Mouse (Mus musculus) embryonic facial prominence, embryonic 11.5 days (tissue): ENCODE data around the gene Mcpt4. TPM values are rescaled to one million over a fixed set of nuclear protein-coding genes. Genes with fewer than 3 reads are reported as not detected.
"Not testable (repeated sequence)": the region's sequence is repeated elsewhere in the genome, so short reads cannot be mapped to it uniquely, and the experiment has no call there.

Experiments
- ATAC-seq: fragments of 200-750 bp; cut with Nextera tagmentation; replicated peaks from 2 replicates; pipeline ENCODE4 v1.8.0; 2017; ENCODE audit warnings: low read depth; ENCODE audit not compliant: insufficient number of reproducible peaks, low FRiP score, low TSS enrichment
- DNase-seq: peaks from one replicate; pipeline ENCODE4 v3.0.0-alpha.2; 2015; ENCODE audit warnings: low spot score
- H3K27ac ChIP-seq: fragments of 300-500 bp; sonication (generic); replicated peaks from 2 replicates; pipeline ENCODE4 v1.5.1; 2014; ENCODE audit warnings: mild to moderate bottlenecking, low read depth, low read length, control low read depth
- H3K27me3 ChIP-seq: fragments of 300-500 bp; sonication (generic); 2 replicates; pipeline ENCODE4 v1.6.1; 2014; ENCODE audit warnings: mild to moderate bottlenecking, low read length, moderate library complexity, mixed read lengths; ENCODE audit not compliant: control insufficient read depth, insufficient read depth
- H3K36me3 ChIP-seq: fragments of 300-500 bp; sonication (generic); replicated peaks from 2 replicates; pipeline ENCODE4 v1.6.1; 2014; ENCODE audit warnings: low read depth, mild to moderate bottlenecking, low read length, moderate library complexity, mixed read lengths; ENCODE audit not compliant: control insufficient read depth, insufficient read depth
- H3K4me1 ChIP-seq: fragments of 300-500 bp; sonication (generic); 2 replicates; pipeline ENCODE4 v1.6.1; 2014; ENCODE audit warnings: low read length, mixed read lengths; ENCODE audit not compliant: control insufficient read depth, insufficient read depth
- H3K4me2 ChIP-seq: fragments of 300-500 bp; sonication (generic); 2 replicates; pipeline ENCODE4 v1.6.1; 2014; ENCODE audit warnings: low read depth, mild to moderate bottlenecking, control low read depth, low read length, moderate library complexity
- H3K4me3 ChIP-seq: fragments of 300-500 bp; sonication (generic); 2 replicates; pipeline ENCODE4 v1.5.1; 2014; ENCODE audit warnings: low read depth, low read length, control low read depth
- H3K9ac ChIP-seq: fragments of 300-500 bp; sonication (generic); replicated peaks from 2 replicates; pipeline ENCODE4 v1.6.1; 2014; ENCODE audit warnings: mild to moderate bottlenecking, control low read depth, low read length
- H3K9me3 ChIP-seq: fragments of 300-500 bp; sonication (generic); replicated peaks from 2 replicates; pipeline ENCODE4 v1.6.1; 2016; ENCODE audit warnings: mild to moderate bottlenecking, low read length, inconsistent platforms, mixed read lengths; ENCODE audit not compliant: control insufficient read depth
- WGBS: fragments of 180-500 bp; shearing (Covaris S2); extraction: QIAGEN DNeasy Blood & Tissue Kit; methylation state at CpG from one replicate; pipeline ENCODE4 v1.1.7; 2014; 5-methylcytosine and 5-hydroxymethylcytosine counted together
- polyA plus RNA-seq: library from polyadenylated mRNA; unstranded; fragments of >200 nt; fragmentation: Nextera tagmentation; extraction: Ambion mirVana; gene quantifications from 2 replicates; pipeline ENCODE4 v1.2.1, GENCODE M21; 2014

Mcpt4 gene
- polyA plus RNA-seq = not detected in 2 replicates

DNA sequence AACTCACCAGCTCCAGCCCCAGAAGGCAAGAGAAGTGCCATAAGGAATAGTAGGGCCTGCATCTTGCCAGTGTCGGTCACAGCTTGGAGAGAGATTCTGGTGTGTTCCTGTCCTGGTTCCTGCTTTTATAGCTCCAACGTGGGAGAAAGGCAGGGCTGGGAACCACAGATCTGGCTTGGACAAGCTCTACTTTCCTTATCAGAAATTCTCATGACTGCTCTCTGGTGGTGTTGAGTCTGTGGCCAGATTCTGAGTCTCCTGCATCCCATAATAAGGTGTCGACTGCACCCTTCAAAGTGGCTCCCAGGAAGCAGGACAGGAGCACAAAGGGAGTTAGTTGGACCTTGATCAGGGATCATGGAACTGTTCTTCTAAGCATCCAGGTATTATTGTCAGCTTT is at the start of gene Mcpt4:
Gene Mcpt4, minus strand, starts transcription at position 101 of the 400 bp plus-strand sequence.
- not testable (repeated sequence) for ATAC-seq, H3K4me3 ChIP-seq, H3K36me3 ChIP-seq, H3K9me3 ChIP-seq, H3K27me3 ChIP-seq, H3K9ac ChIP-seq, H3K27ac ChIP-seq, DNase-seq, H3K4me1 ChIP-seq, H3K4me2 ChIP-seq
- WGBS = 79% methylated on average over 3 of the region's 3 CpGs

DNA sequence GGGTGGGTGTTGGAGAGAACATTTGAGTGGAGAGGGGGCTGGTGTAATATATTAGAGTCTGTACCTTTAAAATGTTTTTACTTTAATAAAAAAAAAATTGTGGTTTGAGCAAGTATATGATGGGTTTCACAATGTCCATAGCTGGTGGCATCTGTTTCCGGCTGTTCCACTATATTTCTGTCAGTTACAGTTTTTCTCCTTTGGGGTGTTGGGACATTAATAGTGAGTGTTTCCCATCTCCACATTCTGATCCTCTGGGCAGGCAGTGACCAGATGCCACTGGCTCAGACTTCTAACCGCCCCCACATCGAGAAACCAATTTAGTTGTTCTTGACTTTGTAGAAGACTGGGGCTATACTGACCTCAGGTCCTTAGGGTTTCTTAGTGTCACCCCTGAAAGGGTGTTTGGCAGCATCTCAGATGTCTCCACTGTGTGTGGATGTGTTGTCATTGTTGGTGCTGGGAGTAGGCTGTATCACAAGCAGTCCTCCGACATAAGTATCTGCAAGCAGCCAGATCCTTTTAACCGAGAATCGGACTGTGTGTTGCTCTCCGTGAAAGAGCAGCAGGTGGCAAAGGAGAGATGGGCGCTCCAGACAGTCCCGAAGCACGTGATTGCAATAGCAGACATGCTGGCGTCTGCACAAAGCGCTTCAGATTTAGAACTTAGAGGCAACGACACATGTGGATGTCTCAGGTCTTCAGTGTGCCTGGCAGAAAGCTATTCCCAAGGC is 43.5 kb upstream of the Mcpt4 start:
- H3K36me3 ChIP-seq = no peaks in the 10 kb centered on the region
- no peak overlapping the region for H3K4me2 ChIP-seq
- no peak overlapping the region for H3K27ac ChIP-seq
- DNase-seq (no peak), ATAC-seq (no peak)
- no peaks in the 10 kb centered on the region; the same call in 1 of the 2 replicates for H3K9me3 ChIP-seq
- no peaks in the 10 kb centered on the region for H3K27me3 ChIP-seq
- H3K9ac ChIP-seq = no peak overlapping the region
- H3K4me3 ChIP-seq = no peak overlapping the region
- 83% methylated on average over 13 of the region's 13 CpGs for WGBS
- H3K4me1 ChIP-seq = no peaks in the 10 kb centered on the region

DNA sequence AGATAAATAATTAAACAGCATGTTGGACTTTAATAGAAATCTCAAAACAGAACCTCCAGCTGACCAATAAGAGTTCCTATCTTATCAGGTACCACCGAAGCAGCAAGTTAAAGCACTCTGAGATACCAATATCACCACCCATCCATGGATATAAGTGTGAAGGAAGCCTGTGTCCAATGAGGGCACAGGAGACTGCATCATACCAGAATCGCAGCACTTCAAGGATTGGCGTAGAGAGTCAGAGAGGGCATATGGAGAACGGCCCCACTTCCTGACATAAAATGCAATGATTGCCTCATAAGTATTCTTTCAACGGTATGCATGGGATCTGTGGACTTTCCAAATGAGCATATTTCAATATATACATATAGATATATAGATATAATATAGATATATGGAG is 42.9 kb upstream of the Mcpt4 start:
- ATAC-seq (no peak), DNase-seq (no peak)
- Histone ChIP-seq H3K27me3 (no peaks in the 10 kb centered on the region), H3K9ac (no peak overlapping the region), H3K4me1 (no peaks in the 10 kb centered on the region), H3K4me2 (no peak overlapping the region), H3K27ac (no peak overlapping the region), H3K4me3 (no peak overlapping the region), H3K36me3 (no peaks in the 10 kb centered on the region), H3K9me3 (no peaks in the 10 kb centered on the region; the same call in 1 of the 2 replicates)
- 86% methylated on average over 5 of the region's 5 CpGs for WGBS

DNA sequence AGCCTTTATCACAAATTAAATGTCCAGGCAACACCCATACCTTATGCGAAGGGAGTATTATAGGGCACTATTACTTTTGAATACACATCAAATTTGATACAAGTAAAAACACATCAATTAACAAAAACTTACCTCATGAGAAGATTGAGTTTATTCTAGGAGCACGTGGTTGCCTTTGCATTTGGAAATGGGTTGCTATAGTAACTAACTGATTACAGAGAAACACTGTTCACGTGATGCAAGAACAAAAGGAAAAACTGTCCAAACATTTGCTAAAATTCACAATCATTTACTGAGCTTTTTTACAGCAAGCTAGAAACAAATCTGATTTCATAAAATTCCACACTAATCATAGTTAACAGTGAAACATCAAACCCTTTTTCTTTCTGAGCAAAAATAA is 41.3 kb upstream of the Mcpt4 start:
- 70% methylated on average over 3 of the region's 3 CpGs for WGBS
- no peaks in the 10 kb centered on the region for H3K4me1 ChIP-seq
- H3K27me3 ChIP-seq = no peaks in the 10 kb centered on the region
- no peak overlapping the region for H3K9ac ChIP-seq
- H3K9me3 ChIP-seq = no peaks in the 10 kb centered on the region; the same call in 1 of the 2 replicates
- no peak for DNase-seq
- H3K36me3 ChIP-seq = no peaks in the 10 kb centered on the region
- no peak for ATAC-seq
- H3K27ac ChIP-seq = no peak overlapping the region
- H3K4me3 ChIP-seq = no peak overlapping the region
- H3K4me2 ChIP-seq = no peak overlapping the region

DNA sequence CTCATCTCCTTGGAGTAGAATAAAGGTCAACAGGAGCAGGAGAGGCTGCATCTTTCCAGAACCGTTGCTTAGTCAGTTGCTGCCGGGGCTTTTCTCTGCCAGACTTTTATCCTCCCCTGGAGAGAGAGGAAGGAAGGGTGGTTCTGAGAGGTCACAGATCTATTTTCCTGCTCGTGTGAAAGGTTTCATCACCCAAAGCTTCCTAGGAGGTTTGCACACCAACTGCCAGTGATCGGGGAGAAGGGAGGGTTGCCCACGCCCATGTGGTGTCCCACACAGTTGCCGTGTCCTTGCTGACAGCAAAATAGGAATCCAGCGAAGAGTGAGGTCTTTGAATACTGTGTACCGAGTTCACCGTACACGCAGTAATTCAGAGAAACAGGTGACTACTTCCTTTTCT is 40.3 kb upstream of the Mcpt4 start, which contains the start of gene Ctsg:
Gene Ctsg, minus strand, starts transcription at position 189 of the 400 bp plus-strand sequence.
- Histone ChIP-seq H3K4me2 (no peak within 1 kb of the TSS), H3K4me3 (no peak within 1 kb of the TSS), H3K9me3 (no peaks in the 10 kb centered on the region; the same call in 1 of the 2 replicates), H3K27ac (no peak within 1 kb of the TSS), H3K4me1 (no peaks in the 10 kb centered on the region), H3K9ac (no peak within 1 kb of the TSS), H3K27me3 (no peaks in the 10 kb centered on the region), H3K36me3 (no peaks in the 10 kb centered on the region)
- ATAC-seq (no peak), DNase-seq (no peak)
- WGBS = 78% methylated on average over 10 of the region's 10 CpGs

DNA sequence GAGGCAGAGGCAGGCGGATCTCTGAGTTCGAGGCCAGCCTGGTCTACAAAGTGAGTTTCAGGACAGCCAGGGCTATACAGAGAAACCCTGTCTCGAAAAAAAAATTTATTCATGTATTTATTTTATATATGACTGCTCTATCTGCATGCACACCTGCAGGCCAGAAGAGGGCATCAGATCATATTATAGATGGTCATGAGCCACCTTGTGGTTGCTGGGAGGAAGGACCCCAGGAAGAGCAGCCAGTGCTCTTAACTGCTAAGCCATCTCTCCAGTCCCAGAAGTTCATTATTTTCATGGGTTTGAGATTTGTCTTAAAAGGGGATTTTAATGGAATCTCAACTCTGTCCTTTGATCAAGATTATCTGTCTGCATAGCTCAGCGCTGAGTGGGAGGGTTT is 36.8 kb upstream of the Mcpt4 start:
- ATAC-seq (no peak), DNase-seq (peak; percentile 35)
- H3K27me3 ChIP-seq = no peaks in the 10 kb centered on the region
- no peaks in the 10 kb centered on the region; the same call in 1 of the 2 replicates for H3K9me3 ChIP-seq
- H3K9ac ChIP-seq = no peak overlapping the region
- H3K36me3 ChIP-seq = no peaks in the 10 kb centered on the region
- no peaks in the 10 kb centered on the region for H3K4me1 ChIP-seq
- H3K27ac ChIP-seq = no peak overlapping the region
- WGBS = 72% methylated on average over 4 of the region's 4 CpGs
- no peak overlapping the region for H3K4me2 ChIP-seq
- no peak overlapping the region for H3K4me3 ChIP-seq

DNA sequence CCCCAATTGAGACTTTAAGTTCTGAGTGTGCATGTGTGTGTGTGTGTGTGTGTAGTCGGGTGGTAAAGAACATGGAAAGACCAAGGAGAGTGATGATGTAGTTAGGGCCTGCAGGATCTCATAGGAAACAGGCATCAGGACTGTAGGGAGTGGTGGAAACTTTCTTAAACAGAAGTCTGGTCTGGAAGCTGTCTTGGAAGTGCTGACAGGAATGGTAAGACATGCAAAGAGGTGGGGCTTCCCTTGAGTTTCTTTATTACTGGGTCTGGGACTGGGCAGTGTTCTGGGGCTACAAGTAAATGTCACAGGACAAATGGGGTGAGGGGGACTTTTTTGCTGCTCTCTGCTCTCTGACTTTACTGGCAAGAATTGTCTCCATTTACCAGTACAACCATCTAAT is 35.5 kb upstream of the Mcpt4 start:
- Histone ChIP-seq H3K9ac (no peak overlapping the region), H3K36me3 (no peaks in the 10 kb centered on the region), H3K27me3 (no peaks in the 10 kb centered on the region), H3K27ac (no peak overlapping the region), H3K4me3 (no peak overlapping the region), H3K4me2 (no peak overlapping the region), H3K9me3 (no peaks in the 10 kb centered on the region; the same call in 1 of the 2 replicates), H3K4me1 (no peaks in the 10 kb centered on the region)
- DNase-seq (no peak), ATAC-seq (no peak)
- WGBS = 86% methylated on average over 1 of the region's 1 CpGs

DNA sequence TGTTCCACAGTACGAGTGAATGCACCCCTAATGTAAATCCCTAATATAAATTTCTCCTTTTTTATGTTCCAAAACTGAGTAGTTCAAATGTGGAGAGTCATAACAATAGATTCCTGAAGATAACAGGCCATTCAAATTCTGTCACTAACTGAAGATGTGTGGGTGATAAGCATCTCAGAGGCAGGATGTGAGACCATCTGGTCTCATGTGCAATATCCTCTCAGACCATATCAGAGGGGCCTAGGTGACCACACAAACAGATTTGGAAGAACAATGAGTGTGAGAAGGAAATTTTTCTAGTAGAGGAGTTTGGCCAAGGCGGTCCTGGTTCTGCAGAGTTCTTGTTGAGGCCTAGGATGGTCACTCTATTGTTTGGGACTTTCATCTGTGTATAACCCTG is 31.2 kb upstream of the Mcpt4 start:
- Histone ChIP-seq H3K4me2 (no peak overlapping the region), H3K27me3 (no peaks in the 10 kb centered on the region), H3K4me1 (no peaks in the 10 kb centered on the region), H3K9ac (no peak overlapping the region), H3K36me3 (no peaks in the 10 kb centered on the region), H3K4me3 (no peak overlapping the region), H3K27ac (no peak overlapping the region), H3K9me3 (no peaks in the 10 kb centered on the region)
- WGBS = 85% methylated on average over 2 of the region's 2 CpGs
- ATAC-seq (no peak), DNase-seq (no peak)
